Mouse (Mus musculus) brain, adult 2 months (tissue): ENCODE data around the gene Atp8a2.
"Not testable (repeated sequence)": the region's sequence is repeated elsewhere in the genome, so short reads cannot be mapped to it uniquely, and the experiment has no call there.

Source experiments
- DNase-seq: peaks from one replicate; pipeline ENCODE4 v3.0.0; 2011; ENCODE audit warnings: low read depth, low spot score

Atp8a2 gene

GRCm38 (mm10) chr14:59783348-59784341, 413.3 kb downstream of the Atp8a2 start:
- DNase-seq: peak; percentile 63

GRCm38 (mm10) chr14:59780391-59780790, 416.6 kb downstream of the Atp8a2 start:
- DNase-seq: peak; percentile 82

DNA sequence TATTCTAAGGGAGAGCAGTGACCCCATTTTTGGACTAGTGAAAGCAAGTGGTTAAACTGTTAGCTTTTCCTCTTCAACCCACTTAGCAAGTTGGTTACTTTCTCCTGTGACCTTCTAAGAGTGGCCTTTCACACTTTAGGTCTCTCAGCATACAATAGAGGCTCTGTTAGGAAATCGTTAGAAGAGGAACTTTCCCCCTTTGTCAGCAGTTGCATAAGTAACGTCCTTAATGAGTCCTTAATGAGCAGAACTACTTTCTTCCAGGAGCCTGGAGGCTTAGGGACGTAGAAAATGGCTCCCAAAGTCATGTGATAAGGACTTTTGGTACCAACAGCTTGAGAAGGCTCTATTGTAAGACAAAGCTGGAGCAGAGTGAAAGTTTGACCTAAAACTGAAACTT, 434.8 kb downstream of the Atp8a2 start:
- no peak for DNase-seq

DNA sequence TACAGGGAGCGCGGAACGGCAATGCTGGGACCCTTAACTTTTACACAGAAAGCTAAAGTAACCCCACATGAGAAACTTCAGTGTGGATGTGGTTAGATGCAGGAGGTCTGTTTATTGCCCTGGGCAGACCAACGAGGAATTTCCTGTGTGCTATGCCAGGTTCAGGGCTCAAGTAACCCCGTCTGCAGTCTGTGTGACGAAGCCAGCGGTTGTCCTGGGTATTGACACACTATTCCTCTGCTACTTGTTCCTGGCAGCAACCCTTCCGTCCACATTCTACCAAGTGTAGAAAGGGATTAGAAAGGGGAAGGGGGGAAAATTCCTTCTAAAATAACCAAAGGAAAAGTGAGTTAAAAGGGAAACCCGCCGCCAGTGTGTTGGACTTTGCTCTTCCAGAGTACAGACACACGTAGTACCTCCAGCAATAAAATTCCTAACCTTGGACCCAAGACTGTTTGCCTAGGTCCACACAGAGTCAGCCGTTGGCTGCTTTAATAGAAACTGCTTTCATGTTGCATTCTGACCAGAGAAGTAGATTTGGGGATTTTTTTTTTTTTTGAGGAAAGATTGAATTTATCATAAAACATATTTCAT, 437.0 kb downstream of the Atp8a2 start:
- no peak for DNase-seq

DNA sequence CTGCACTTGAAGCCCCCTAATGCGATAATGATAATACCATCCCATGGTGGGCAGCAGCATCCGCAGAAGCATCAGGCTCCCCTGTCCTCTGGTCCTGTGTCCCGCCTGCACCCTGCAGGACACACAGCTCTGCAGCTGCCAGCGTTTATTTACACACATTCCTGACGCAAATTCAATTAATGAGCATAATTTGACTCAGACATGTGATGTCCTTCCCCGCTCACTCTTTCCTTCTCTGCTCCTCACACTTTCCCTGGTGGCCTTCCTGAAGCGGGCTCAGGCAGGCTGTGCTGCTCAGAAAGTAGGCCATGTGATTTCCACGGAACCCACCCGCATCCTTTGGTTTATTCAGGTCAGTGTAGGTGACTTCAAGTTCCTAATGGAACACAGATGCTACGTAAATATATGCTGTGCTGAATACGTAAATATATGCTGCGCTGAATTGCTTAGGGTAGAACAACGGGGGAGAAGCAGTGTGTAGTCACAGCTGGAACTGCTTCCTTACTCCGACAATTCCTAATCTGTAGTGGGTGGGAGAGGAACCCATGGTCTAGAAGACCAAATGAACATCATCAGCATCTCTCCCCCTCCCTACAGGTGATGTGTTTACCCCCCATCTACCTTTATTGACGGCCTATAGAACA, 437.7 kb downstream of the Atp8a2 start:
- DNase-seq: peak; percentile 21

GRCm38 (mm10) chr14:59752401-59752800, 444.6 kb downstream of the Atp8a2 start:
- DNase-seq: no peak

GRCm38 (mm10) chr14:59750005-59750404, 447.0 kb downstream of the Atp8a2 start:
- no peak for DNase-seq

- DNase-seq: no peak
Measured at GRCm38 (mm10) chr14:59745676-59746075, 451.3 kb downstream of the Atp8a2 start.

GRCm38 (mm10) chr14:59741752-59742151, 455.2 kb downstream of the Atp8a2 start:
- no peak for DNase-seq

DNA sequence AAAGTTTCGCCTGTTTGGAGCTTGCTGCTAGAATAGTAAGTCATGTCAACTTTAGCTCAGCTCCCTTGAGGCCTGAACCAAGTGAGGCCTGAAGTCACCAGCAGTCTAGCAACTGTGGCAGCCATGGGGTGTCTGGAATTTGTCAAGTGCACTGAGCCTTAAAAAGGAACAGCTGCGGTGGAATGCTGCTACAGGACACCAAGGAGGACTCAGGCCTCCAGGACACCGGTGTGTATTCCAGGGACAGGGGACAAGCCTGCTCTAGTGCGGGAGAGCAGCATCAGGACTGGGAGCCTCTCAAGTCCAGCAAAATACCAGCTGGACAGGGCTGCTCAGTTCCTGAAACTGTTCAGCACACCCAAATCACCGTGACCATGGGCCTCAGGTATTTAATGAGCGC, 457.5 kb downstream of the Atp8a2 start:
- no peak for DNase-seq

- DNase-seq: no peak
Measured at GRCm38 (mm10) chr14:59737734-59738294, 459.2 kb downstream of the Atp8a2 start.

DNA sequence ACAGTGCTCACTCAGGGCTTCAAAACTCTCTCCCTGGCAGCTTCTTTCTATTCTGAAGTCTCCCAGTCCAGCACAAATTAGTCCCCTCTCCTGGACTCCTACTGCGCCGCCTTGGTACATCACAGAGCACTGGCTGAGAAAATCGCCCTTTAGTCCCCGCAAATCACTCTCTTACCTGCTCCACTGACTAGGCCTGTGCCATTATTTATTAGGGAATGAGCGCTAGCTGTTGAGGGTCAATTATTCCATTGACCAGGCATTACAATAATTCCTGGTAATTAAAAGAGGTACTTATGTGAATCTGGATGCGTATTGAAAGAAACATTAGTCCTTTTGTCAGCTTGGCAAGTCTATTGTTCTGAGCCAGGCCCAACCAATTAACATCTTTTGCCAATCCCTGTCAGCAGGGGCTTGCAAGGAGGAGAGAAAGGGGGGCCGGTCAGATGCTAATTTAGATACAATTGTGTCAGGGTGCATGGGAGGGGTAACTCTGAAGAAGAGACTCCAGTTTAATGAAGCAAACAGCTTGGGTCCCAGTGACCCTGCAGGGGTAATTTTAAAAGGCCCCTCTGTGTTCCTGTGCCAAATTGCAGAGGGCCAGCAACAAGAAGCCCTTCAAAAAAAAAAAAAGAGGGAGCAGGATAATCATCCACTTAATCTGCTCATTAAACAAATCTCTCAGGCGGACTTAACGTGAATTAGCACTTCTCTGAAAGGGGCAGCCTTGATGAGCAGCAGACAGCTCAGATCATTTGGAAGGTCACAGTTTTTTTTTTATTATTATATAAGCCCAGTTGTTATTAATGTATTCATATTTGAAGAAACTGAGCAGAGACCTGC, 459.9 kb downstream of the Atp8a2 start:
- DNase-seq: peak; percentile 29

DNA sequence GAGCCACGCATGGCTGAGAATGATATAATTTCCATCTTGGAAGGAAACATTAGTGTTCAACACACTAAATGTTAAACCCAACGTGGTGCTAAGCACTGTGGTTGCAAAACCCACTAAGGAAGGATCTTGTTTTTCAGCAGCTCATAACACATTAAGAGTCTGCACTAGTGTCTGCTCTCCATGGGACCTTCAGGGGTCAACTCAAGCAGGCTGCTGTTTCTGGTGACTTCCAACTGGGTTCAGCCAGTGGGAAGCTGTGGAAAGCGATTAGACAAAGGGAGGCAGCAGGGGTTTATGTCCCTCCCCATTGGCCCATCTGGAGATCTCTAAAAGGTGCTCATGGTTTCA, 467.0 kb downstream of the Atp8a2 start:
- DNase-seq: no peak

GRCm38 (mm10) chr14:59729298-59730042, 467.5 kb downstream of the Atp8a2 start:
- no peak for DNase-seq

DNA sequence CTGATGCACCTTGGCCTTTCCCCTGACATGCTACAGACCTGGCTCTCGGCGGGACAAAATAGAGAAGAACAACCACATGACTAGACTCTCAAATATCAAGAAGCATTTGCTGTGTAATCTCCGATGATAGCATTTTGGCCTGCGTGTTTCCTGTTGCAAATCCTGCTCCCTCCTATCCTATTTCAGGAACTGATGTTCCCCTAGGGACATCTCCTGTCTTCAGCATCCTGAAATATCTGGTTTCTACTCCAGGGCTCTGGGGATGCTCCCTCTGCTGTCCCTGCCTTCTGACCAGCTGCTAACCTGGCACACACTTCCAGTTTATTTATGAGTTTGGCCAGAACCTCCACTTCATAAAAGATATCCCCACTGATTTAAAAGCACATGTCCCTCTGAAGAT, 470.0 kb downstream of the Atp8a2 start:
- no peak for DNase-seq

DNA sequence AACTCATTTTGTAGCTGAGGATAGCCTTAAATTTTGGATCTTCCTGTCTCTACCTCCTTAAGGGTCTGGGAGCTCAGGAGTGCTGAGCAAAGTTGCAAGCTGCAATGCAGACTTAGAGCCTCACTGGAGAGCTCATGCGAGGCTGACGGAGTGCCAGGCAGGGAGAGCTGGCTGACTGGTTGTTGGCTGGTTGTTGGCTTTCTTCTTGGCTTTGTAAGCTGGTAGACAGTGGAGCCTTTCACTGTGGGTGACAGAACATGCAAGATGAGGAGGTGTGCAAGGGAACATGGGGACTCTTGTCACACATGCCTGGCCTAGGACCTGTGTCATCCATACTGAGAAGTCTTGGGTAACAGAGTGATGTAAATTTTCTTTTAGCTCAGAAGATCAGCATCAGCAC, 473.8 kb downstream of the Atp8a2 start:
- peak; percentile 57 for DNase-seq

GRCm38 (mm10) chr14:59721957-59722356, 475.0 kb downstream of the Atp8a2 start:
- peak; percentile 79 for DNase-seq

DNA sequence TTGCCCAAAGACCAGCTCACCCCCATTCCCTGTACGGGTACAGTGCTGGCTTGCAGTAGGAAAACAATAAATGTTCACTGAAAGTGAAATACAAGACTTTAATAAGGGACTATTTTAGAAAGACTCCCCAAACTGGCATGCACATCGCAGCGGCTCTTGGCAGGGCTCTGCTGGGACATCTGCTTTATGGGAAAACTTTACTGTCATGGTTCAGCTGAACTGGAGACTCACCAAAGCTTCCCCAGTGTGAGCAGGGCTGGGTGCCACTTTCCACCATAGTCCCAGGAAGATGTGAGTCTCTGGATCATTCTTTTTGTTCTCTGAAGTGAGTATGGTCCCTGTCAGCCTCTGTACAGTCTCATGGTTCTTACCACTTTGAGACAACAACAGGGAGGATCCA, 475.6 kb downstream of the Atp8a2 start:
- peak; percentile 46 for DNase-seq

- DNase-seq: peak; percentile 74
Measured at GRCm38 (mm10) chr14:59720386-59720785, 476.6 kb downstream of the Atp8a2 start.

DNA sequence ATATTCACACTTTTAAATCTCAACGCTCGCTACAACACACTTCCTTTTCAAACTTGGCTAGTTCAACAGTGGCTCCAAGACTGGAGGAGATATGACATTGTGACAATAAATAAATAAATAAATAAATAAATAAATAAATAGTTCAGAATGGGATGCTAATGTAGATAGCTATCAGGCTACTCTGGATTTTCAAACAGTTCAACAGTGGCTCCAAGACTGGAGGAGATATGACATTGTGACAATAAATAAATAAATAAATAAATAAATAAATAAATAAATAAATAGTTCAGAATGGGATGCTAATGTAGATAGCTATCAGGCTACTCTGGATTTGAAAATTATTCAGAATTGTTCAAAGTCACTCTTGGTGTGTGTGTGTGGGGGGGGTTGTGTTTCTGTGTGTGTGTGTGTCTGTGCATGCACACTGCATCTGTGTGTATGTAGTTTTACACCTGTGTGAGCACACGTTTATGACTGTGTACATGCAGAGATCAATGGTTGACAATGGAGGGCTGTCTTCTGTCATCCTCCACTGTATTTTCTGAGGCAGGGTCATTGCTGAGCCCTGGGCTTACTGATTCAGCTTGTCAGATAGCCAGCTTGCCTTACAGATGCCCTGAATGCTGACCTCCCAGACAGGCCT, 480.4 kb downstream of the Atp8a2 start:
- not testable (repeated sequence) for DNase-seq
